Mouse (Mus musculus): ENCODE results near the gene Lap3. TPM values are rescaled to one million over a fixed set of nuclear protein-coding genes. Genes with fewer than 3 reads are reported as not detected.

The Lap3 gene
- total and polyA plus RNA-seq, 3 experiments, result 108 to 167 (median 130) TPM

- TF ChIP-seq USF2 (conservative IDR thresholded peaks at IDR 0.05; ENCODE audit: low read depth, low read length), result no peak
- 0 out of 2 replicates have a peak, but pooled peaks have one; percentile 33 for TF ChIP-seq MAZ (IDR thresholded peaks at IDR 0.05; ENCODE audit: low read depth, low read length)
- TF ChIP-seq ZMIZ1 (IDR thresholded peaks at IDR 0.05; ENCODE audit: low read depth, low read length), result 0 out of 2 replicates have a peak, but pooled peaks have one; percentile 27
- TF ChIP-seq MAFK (IDR thresholded peaks at IDR 0.05; ENCODE audit: insufficient replicate concordance, low read length), result peak; percentile 71; the same call in 1 of the 2 replicates
- TF ChIP-seq E2F4 (IDR thresholded peaks at IDR 0.05; ENCODE audit: insufficient replicate concordance, low read depth, low read length), result no peak
- no peak for TF ChIP-seq UBTF (IDR thresholded peaks at IDR 0.05; ENCODE audit: low read depth, low read length)
- TF ChIP-seq BHLHE40 (IDR thresholded peaks at IDR 0.05; ENCODE audit: low read depth, low read length), result peak; percentile 35; the same call in 1 of the 2 replicates
- 0 out of 2 replicates have a peak, but pooled peaks have one; percentile 32 for TF ChIP-seq RCOR1 (conservative IDR thresholded peaks at IDR 0.05; ENCODE audit: low read depth, low read length)
- no peak for TF ChIP-seq POLR2AphosphoS2 (IDR thresholded peaks at IDR 0.05; ENCODE audit: low read depth, low read length)
These were observed 4.4 kb downstream of the Lap3 start (continued) for GRCm38 (mm10) chr5:45497564-45497963.

DNA sequence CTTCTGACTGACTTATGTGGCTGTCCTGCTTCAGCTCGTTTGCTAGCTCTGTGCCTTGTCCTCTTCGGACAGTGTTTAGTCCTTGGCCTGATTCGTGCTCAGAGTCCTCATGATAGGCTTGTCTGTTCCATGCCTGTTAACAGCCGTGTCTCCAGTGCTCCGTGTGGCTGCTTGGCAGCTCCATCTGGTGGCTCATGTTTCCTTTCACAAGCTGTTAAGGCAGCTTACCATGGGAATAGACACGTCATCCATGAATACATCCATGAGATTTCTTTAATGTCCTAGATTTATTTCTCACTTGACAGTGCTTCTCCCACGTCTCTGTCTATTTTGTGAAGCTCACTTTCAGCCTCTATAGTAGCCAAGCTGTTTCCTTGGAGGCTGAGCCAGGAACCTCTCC lies 16.9 kb downstream of the Lap3 start:
- dilution Hi-C loops (cut with MboI; ENCODE audit: extremely low pct_ligation_motif_present, extremely low pct_unique_long_range_greater_than_20kb, low sequenced_read_pairs), result no loop called here
- Histone ChIP-seq H3K36me3 (replicated peaks in 1 of 2; ENCODE audit: control insufficient read depth in 1 of 2, insufficient read depth in 1 of 2, low read length in 1 of 2) (peaks cover 47 to 91% of the 10 kb centered on the region in 2 experiments), H3K9me3 (replicated peaks; ENCODE audit: low read length) (no peaks in the 10 kb centered on the region)

GRCm38 (mm10) chr5:45512908-45513307 lies 19.7 kb downstream of the Lap3 start:
- peaks cover 2 to 32% of the 10 kb centered on the region in 2 experiments; a peak in 3 of 4 replicates for H3K4me1 ChIP-seq (ENCODE audit: control insufficient read depth in 1 of 2, insufficient read depth in 2 of 2)
- no peaks in the 10 kb centered on the region for H3K79me2 ChIP-seq (replicated peaks; ENCODE audit: control insufficient read depth, extremely low read depth, insufficient read depth, poor library complexity, severe bottlenecking)
- H3K27me3 ChIP-seq (replicated peaks), result no peaks in the 10 kb centered on the region
- no peak overlapping the region for H3K27ac ChIP-seq (ENCODE audit: insufficient read depth, low read depth)
- TF ChIP-seq USF2 (conservative IDR thresholded peaks at IDR 0.05; ENCODE audit: low read depth, low read length) (no peak), MEF2A (IDR thresholded peaks at IDR 0.05; ENCODE audit: borderline replicate concordance, low read depth, low read length) (no peak), SIN3A (IDR thresholded peaks at IDR 0.05; ENCODE audit: low read length) (no peak), IRF4 (IDR thresholded peaks at IDR 0.05; ENCODE audit: low read depth, low read length) (no peak), RAD21 (IDR thresholded peaks at IDR 0.05; ENCODE audit: low read depth, low read length) (no peak), EP300 (IDR thresholded peaks at IDR 0.05; ENCODE audit: low read length) (no peak), TCF12 (IDR thresholded peaks at IDR 0.05; ENCODE audit: low read depth, low read length) (no peak), ZKSCAN1 (IDR thresholded peaks at IDR 0.05; ENCODE audit: borderline replicate concordance, low read depth, low read length) (no peak), ZNF384 (IDR thresholded peaks at IDR 0.05; ENCODE audit: low read depth, low read length) (no peak)
- H3K9me3 ChIP-seq (replicated peaks; ENCODE audit: low read length), result no peaks in the 10 kb centered on the region
- dilution Hi-C loops (cut with MboI; ENCODE audit: extremely low pct_ligation_motif_present, extremely low pct_unique_long_range_greater_than_20kb, low sequenced_read_pairs), result no loop called here
- in situ Hi-C loops (cut with MboI; ENCODE audit: low pct_ligation_motif_present, low pct_unique_long_range_greater_than_20kb, low sequenced_read_pairs), result no loop called here
- no peak for DNase-seq (ENCODE audit: extremely low read depth)
- peaks cover 23 to 87% of the 10 kb centered on the region in 2 experiments for H3K36me3 ChIP-seq (replicated peaks in 1 of 2; ENCODE audit: control insufficient read depth in 1 of 2, insufficient read depth in 1 of 2, low read length in 1 of 2)
- no peak overlapping the region for H3K4me3 ChIP-seq (replicated peaks in 1 of 3; ENCODE audit: low read depth in 2 of 3, low read length in 2 of 3, poor library complexity in 1 of 3)
- no peak overlapping the region for H3K4me2 ChIP-seq (ENCODE audit: insufficient read depth, low read depth, poor library complexity, severe bottlenecking)
- no peak overlapping the region for H3K9ac ChIP-seq (ENCODE audit: insufficient read depth, low read depth)

More for the DNA sequence above, 16.9 kb downstream of the Lap3 start:
- H3K9ac ChIP-seq (ENCODE audit: insufficient read depth, low read depth), result no peak overlapping the region
- DNase-seq (ENCODE audit: extremely low read depth), result no peak
- no peak overlapping the region for H3K4me3 ChIP-seq (replicated peaks in 1 of 3; ENCODE audit: low read depth in 2 of 3, low read length in 2 of 3, poor library complexity in 1 of 3)
- in situ Hi-C loops (cut with MboI; ENCODE audit: low pct_ligation_motif_present, low pct_unique_long_range_greater_than_20kb, low sequenced_read_pairs), result no loop called here
- no peak for TF ChIP-seq CTCF (conservative IDR thresholded peaks at IDR 0.05 in 1 of 2, IDR thresholded peaks at IDR 0.05 in 1 of 2; ENCODE audit: low read depth in 2 of 2, low read length in 2 of 2)
- no peak for TF ChIP-seq E2F4 (IDR thresholded peaks at IDR 0.05; ENCODE audit: insufficient replicate concordance, low read depth, low read length)
- no peak overlapping the region for H3K4me2 ChIP-seq (ENCODE audit: insufficient read depth, low read depth, poor library complexity, severe bottlenecking)
- no peaks in the 10 kb centered on the region for H3K79me2 ChIP-seq (replicated peaks; ENCODE audit: control insufficient read depth, extremely low read depth, insufficient read depth, poor library complexity, severe bottlenecking)
- H3K4me1 ChIP-seq (ENCODE audit: control insufficient read depth in 1 of 2, insufficient read depth in 2 of 2), result peaks cover 0 to 22% of the 10 kb centered on the region in 2 experiments; a peak in 2 of 4 replicates
- no peaks in the 10 kb centered on the region for H3K27me3 ChIP-seq (replicated peaks)
- H3K27ac ChIP-seq (ENCODE audit: insufficient read depth, low read depth), result no peak overlapping the region

Data from CH12.LX (cell line).